Mouse (Mus musculus): ENCODE measurements at regions not wholly inside any gene's neighbourhood (a gene's known extent, or its start where the extent isn't known, plus 50 kb on each side); places are given as distances from the start of the nearest gene placed in this dataset.

DNA sequence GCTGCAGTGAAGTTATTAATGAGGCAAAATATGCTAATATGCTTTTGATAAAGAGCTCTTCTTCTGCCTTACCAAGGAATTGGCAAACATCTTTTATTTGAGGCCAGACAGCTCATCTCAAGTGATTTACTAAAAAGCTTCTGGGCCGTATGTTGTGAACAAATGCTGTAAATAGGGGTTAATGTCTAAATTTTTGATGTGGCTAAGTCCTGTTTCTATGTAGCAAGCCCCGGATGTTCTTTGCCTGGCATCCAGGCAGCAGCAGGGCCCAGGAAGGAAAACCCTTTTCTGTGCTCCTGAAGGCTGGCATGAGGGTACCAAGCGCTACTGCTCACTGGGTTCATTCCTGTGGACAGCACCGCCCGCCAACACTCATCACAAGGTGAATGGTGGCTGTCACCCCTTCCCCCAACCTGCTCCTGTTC, 50.9 kb upstream of the Pcdh8 start:
- peak; percentile 65 for DNase-seq
- Histone ChIP-seq H3K9me3 (ENCODE audit: low read length) (no peaks in the 10 kb centered on the region), H3K27me3 (ENCODE audit: insufficient read depth, low read length) (no peaks in the 10 kb centered on the region), H3K36me3 (ENCODE audit: insufficient read depth) (no peaks in the 10 kb centered on the region), H3K4me2 (ENCODE audit: low read depth) (no peak overlapping the region), H3K4me3 (ENCODE audit: low read depth, low read length) (no peak overlapping the region), H3K4me1 (ENCODE audit: insufficient read depth) (peaks cover 5% of the 10 kb centered on the region; the same call in 1 of the 2 replicates), H3K9ac (no peak overlapping the region), H3K27ac (ENCODE audit: low read depth, low read length) (peak overlapping the region; percentile 54)
- 32% methylated on average over 5 of the region's 5 CpGs for WGBS
- no peak for TF ChIP-seq CTCF (IDR thresholded peaks at IDR 0.05; ENCODE audit: low read depth)
- peak; percentile 66 for ATAC-seq

DNA sequence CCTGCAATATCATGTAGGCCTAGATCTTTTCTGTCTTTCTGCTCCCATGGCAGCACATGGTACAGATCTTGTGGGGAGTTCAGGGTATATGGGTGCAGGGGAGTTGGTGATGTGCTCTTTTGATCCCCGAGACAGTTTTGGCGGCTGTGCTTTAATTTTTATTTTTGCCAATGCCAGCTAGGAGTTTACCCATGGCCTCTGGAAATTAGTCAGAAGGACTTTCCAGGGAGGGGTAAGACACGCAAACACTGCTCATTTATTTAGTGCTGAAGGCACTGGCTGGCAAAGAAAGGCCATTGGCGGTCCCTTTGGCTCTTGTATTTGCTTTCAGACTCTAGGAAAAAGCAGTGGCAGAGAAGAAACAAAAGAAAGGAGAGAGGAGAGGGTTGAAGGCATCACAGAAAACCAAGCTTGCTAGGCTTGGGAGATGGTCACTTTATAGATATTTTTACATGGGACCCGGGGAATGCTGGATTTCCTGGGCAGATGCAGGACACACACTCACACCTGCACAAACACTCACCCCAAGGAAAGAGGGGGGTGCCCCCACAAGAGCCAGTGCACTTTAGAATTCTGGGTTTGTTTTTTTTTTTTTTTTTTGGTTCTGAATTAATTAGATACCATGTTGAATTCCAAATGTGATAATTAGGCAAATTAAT, 50.4 kb upstream of the Pcdh8 start:
- Histone ChIP-seq H3K27ac (ENCODE audit: low read depth, low read length) (peak overlapping the region; percentile 68), H3K36me3 (ENCODE audit: insufficient read depth) (no peaks in the 10 kb centered on the region), H3K27me3 (ENCODE audit: insufficient read depth, low read length) (no peaks in the 10 kb centered on the region), H3K4me2 (ENCODE audit: low read depth) (no peak overlapping the region), H3K4me3 (ENCODE audit: low read depth, low read length) (no peak overlapping the region), H3K4me1 (ENCODE audit: insufficient read depth) (peaks cover 5% of the 10 kb centered on the region; the same call in 1 of the 2 replicates), H3K9ac (no peak overlapping the region), H3K9me3 (ENCODE audit: low read length) (no peaks in the 10 kb centered on the region)
- ATAC-seq (peak; percentile 40; the same call in 1 of the 2 replicates), DNase-seq (peak; percentile 53)
- TF ChIP-seq CTCF (IDR thresholded peaks at IDR 0.05; ENCODE audit: low read depth) = no peak
- WGBS = 25% methylated on average over 5 of the region's 5 CpGs

Measured in forebrain, postnatal 0 days (tissue).